Mouse (Mus musculus) right cerebral cortex, postnatal 14 days (tissue): Measurements from ENCODE around the gene Gpam.

Source experiments
- DNase-seq: peaks from one replicate; pipeline ENCODE4 v3.0.0; 2022

Gpam gene

GRCm38 (mm10) chr19:55138506-55138905 is 11.5 kb upstream of the Gpam start:
- DNase-seq: no peak

- no peak for DNase-seq
Measured at GRCm38 (mm10) chr19:55137884-55138283, 10.8 kb upstream of the Gpam start.

GRCm38 (mm10) chr19:55136693-55137427 is 9.8 kb upstream of the Gpam start:
- no peak for DNase-seq

- no peak for DNase-seq
Measured at GRCm38 (mm10) chr19:55135918-55136317, 8.9 kb upstream of the Gpam start.

GRCm38 (mm10) chr19:55134521-55134920 is 7.5 kb upstream of the Gpam start:
- no peak for DNase-seq

- DNase-seq: no peak
Measured at GRCm38 (mm10) chr19:55132476-55132875, 5.4 kb upstream of the Gpam start.

GRCm38 (mm10) chr19:55131747-55132146 is 4.7 kb upstream of the Gpam start:
- DNase-seq: no peak

- DNase-seq: no peak
Measured at GRCm38 (mm10) chr19:55128469-55128868, 1.4 kb upstream of the Gpam start.

- DNase-seq: no peak
Measured at GRCm38 (mm10) chr19:55125456-55125855, 1.6 kb downstream of the Gpam start.

GRCm38 (mm10) chr19:55123001-55123536 is 4.0 kb downstream of the Gpam start:
- DNase-seq: peak; percentile 22

- DNase-seq: no peak
Measured at GRCm38 (mm10) chr19:55122351-55122980, 4.6 kb downstream of the Gpam start.

GRCm38 (mm10) chr19:55121836-55122235 is 5.2 kb downstream of the Gpam start:
- DNase-seq: no peak

- no peak for DNase-seq
Measured at GRCm38 (mm10) chr19:55120518-55121244, 6.4 kb downstream of the Gpam start.

- no peak for DNase-seq
Measured at GRCm38 (mm10) chr19:55119541-55119940, 7.5 kb downstream of the Gpam start.

- DNase-seq: no peak
Measured at GRCm38 (mm10) chr19:55117991-55118390, 9.0 kb downstream of the Gpam start.

GRCm38 (mm10) chr19:55117059-55117815 is 9.8 kb downstream of the Gpam start:
- DNase-seq: no peak

GRCm38 (mm10) chr19:55115532-55115931 is 11.5 kb downstream of the Gpam start:
- DNase-seq: no peak

- DNase-seq: no peak
Measured at GRCm38 (mm10) chr19:55114825-55115395, 12.1 kb downstream of the Gpam start.

GRCm38 (mm10) chr19:55107896-55108295 is 19.1 kb downstream of the Gpam start:
- no peak for DNase-seq

GRCm38 (mm10) chr19:55105969-55106368 is 21.1 kb downstream of the Gpam start:
- no peak for DNase-seq

- peak; percentile 18 for DNase-seq
Measured at GRCm38 (mm10) chr19:55103081-55103830, 23.8 kb downstream of the Gpam start.

- no peak for DNase-seq
Measured at GRCm38 (mm10) chr19:55101659-55102058, 25.4 kb downstream of the Gpam start.
